Mouse (Mus musculus): ENCODE measurements around the gene Cd55.
"Not testable (repeated sequence)": the region's sequence is repeated elsewhere in the genome, so short reads cannot be mapped to it uniquely, and the experiment has no call there.

Gene Cd55

GRCm38 (mm10) chr1:130462084-130462861 is at the start of gene Cd55:
TSS of gene Cd55 (minus strand) at chr1:130462744.
- DNase-seq (ENCODE audit: low spot score), result peak; percentile 84

- no peak for DNase-seq (ENCODE audit: low spot score)
Observed at GRCm38 (mm10) chr1:130511823-130512370, 49.4 kb upstream of the Cd55 start.

- no peak for DNase-seq (ENCODE audit: low spot score)
Observed at GRCm38 (mm10) chr1:130508957-130509350, 46.4 kb upstream of the Cd55 start.

GRCm38 (mm10) chr1:130508030-130508956 is 45.7 kb upstream of the Cd55 start:
- DNase-seq (ENCODE audit: low spot score), result no peak

GRCm38 (mm10) chr1:130507408-130507807 is 44.9 kb upstream of the Cd55 start:
- no peak for DNase-seq (ENCODE audit: low spot score)

GRCm38 (mm10) chr1:130499962-130500361 is 37.4 kb upstream of the Cd55 start:
- DNase-seq (ENCODE audit: low spot score), result no peak

GRCm38 (mm10) chr1:130498331-130498730 is 35.8 kb upstream of the Cd55 start:
- DNase-seq (ENCODE audit: low spot score), result no peak

GRCm38 (mm10) chr1:130486816-130487545 is 24.4 kb upstream of the Cd55 start:
- DNase-seq (ENCODE audit: low spot score), result no peak

GRCm38 (mm10) chr1:130485828-130486620 is 23.5 kb upstream of the Cd55 start:
- no peak for DNase-seq (ENCODE audit: low spot score)

GRCm38 (mm10) chr1:130485376-130485775 is 22.8 kb upstream of the Cd55 start:
- DNase-seq (ENCODE audit: low spot score), result no peak

- no peak for DNase-seq (ENCODE audit: low spot score)
Observed at GRCm38 (mm10) chr1:130474936-130475335, 12.4 kb upstream of the Cd55 start.

GRCm38 (mm10) chr1:130474226-130474625 is 11.7 kb upstream of the Cd55 start:
- no peak for DNase-seq (ENCODE audit: low spot score)

GRCm38 (mm10) chr1:130470074-130470473 is 7.5 kb upstream of the Cd55 start:
- no peak for DNase-seq (ENCODE audit: low spot score)

- no peak for DNase-seq (ENCODE audit: low spot score)
Observed at GRCm38 (mm10) chr1:130467453-130467852, 4.9 kb upstream of the Cd55 start.

- DNase-seq (ENCODE audit: low spot score), result no peak
Observed at GRCm38 (mm10) chr1:130464173-130464572, 1.6 kb upstream of the Cd55 start.

GRCm38 (mm10) chr1:130462867-130463266 is 323 bp upstream of the Cd55 start:
- DNase-seq (ENCODE audit: low spot score), result no peak

- DNase-seq (ENCODE audit: low spot score), result no peak
Observed at GRCm38 (mm10) chr1:130455111-130455510, 7.4 kb downstream of the Cd55 start.

GRCm38 (mm10) chr1:130442930-130443329 is 19.6 kb downstream of the Cd55 start:
- not testable (repeated sequence) for DNase-seq (ENCODE audit: low spot score)

- DNase-seq (ENCODE audit: low spot score), result no peak
Observed at GRCm38 (mm10) chr1:130430920-130431319, 31.6 kb downstream of the Cd55 start.

GRCm38 (mm10) chr1:130428667-130429066 is 33.9 kb downstream of the Cd55 start:
- not testable (repeated sequence) for DNase-seq (ENCODE audit: low spot score)

Data from urinary bladder, postnatal 25 days (tissue).